Mouse (Mus musculus): ENCODE data around the gene Chpf2. TPM values are rescaled to one million over a fixed set of nuclear protein-coding genes. Genes with fewer than 3 reads are reported as not detected.

Gene Chpf2
- total RNA-seq, 2 experiments from 2014 or later = 7.8 to 9.7 TPM

GRCm38 (mm10) chr5:24623986-24624821 lies 37.7 kb downstream of the Chpf2 start, which contains the start of gene Smarcd3:
Gene Smarcd3 (minus strand): TSS chr5:24624411.
- DNase-seq (ENCODE audit: low spot score) = no peak
- intact Hi-C loops (cut with DNase I) = no loop called here

- DNase-seq (ENCODE audit: low spot score) = no peak
- intact Hi-C loops (cut with DNase I) = no loop called here
Observed at GRCm38 (mm10) chr5:24624822-24625120, 38.2 kb downstream of the Chpf2 start.

- DNase-seq (ENCODE audit: low spot score) = no peak
- intact Hi-C loops (cut with DNase I) = no loop called here
Observed at GRCm38 (mm10) chr5:24629712-24630111, 43.2 kb downstream of the Chpf2 start.

- DNase-seq (ENCODE audit: low spot score) = no peak
- intact Hi-C loops (cut with DNase I) = no loop called here
Observed at GRCm38 (mm10) chr5:24635093-24635492, 48.6 kb downstream of the Chpf2 start.

GRCm38 (mm10) chr5:24635526-24636141 lies 49.1 kb downstream of the Chpf2 start:
- DNase-seq (ENCODE audit: low spot score) = no peak
- intact Hi-C loops (cut with DNase I) = no loop called here

GRCm38 (mm10) chr5:24636987-24637386 lies 50.4 kb downstream of the Chpf2 start:
- no peak for DNase-seq (ENCODE audit: low spot score)

GRCm38 (mm10) chr5:24638131-24638530 lies 51.6 kb downstream of the Chpf2 start:
- intact Hi-C loops (cut with DNase I) = no loop called here

More at GRCm38 (mm10) chr5:24636987-24637386, 50.4 kb downstream of the Chpf2 start:
- intact Hi-C loops (cut with DNase I) = no loop called here

GRCm38 (mm10) chr5:24639081-24639480 lies 52.5 kb downstream of the Chpf2 start:
- no peak for DNase-seq (ENCODE audit: low spot score)
- intact Hi-C loops (cut with DNase I) = no loop called here

More at GRCm38 (mm10) chr5:24638131-24638530, 51.6 kb downstream of the Chpf2 start:
- DNase-seq (ENCODE audit: low spot score) = no peak

Small RNAs within 50 kb of the gene (microRNA-seq; reads per million reads assigned to microRNA genes)
- gene Mir671 = 265 reads per million, percentile 68 among the genes with 10 or more reads in this experiment

Other genes with a start within 250 kb of the Chpf2 start
- gene Kcnh2, start 235.1 kb upstream of the Chpf2 start, total RNA-seq (2021) = 10 to 100 TPM; 62.4 to 67.2 TPM
- 10 to 100 TPM; 24.1 to 28.1 TPM for gene Nos3, start 221.9 kb upstream of the Chpf2 start, total RNA-seq (2021)
- 1 to 10 TPM in 1 of 2 experiments, under 1 TPM in 1; 0.42 to 1.2 TPM for gene Atg9b, start 194.6 kb upstream of the Chpf2 start, total RNA-seq (2021)
- gene Abcb8, start 193.1 kb upstream of the Chpf2 start, total RNA-seq (2021) = 10 to 100 TPM; 82.8 to 83.7 TPM
- gene Asic3, start 173.3 kb upstream of the Chpf2 start, total RNA-seq (2021) = under 1 TPM in 1 of 2 experiments, not detected in 1; 0.17 TPM
- 10 to 100 TPM; 19.2 to 22.8 TPM for gene Cdk5, start 163.2 kb upstream of the Chpf2 start, total RNA-seq (2021)
- gene Slc4a2, start 162.9 kb upstream of the Chpf2 start, total RNA-seq (2021) = 10 to 100 TPM; 29.7 to 31.3 TPM
- 100 to 1,000 TPM; 275 to 314 TPM for gene Fastk, start 141.5 kb upstream of the Chpf2 start, total RNA-seq (2021)
- gene Tmub1, start 138.9 kb upstream of the Chpf2 start, total RNA-seq (2021) = 10 to 100 TPM in 1 of 2 experiments, 1 to 10 TPM in 1; 9.1 to 12.0 TPM
- 10 to 100 TPM; 80.4 to 80.7 TPM for gene Agap3, start 134.6 kb upstream of the Chpf2 start, total RNA-seq (2021)
- not detected for gene Gbx1, start 59.5 kb upstream of the Chpf2 start, total RNA-seq (2021)
- 10 to 100 TPM; 85.1 to 85.9 TPM for gene Asb10, start 45.8 kb upstream of the Chpf2 start, total RNA-seq (2021)
- gene 4931409K22Rik, start 29.9 kb upstream of the Chpf2 start, total RNA-seq (2021) = not detected
- gene Abcf2, start 9.3 kb upstream of the Chpf2 start, total RNA-seq (2021) = 10 to 100 TPM; 48.0 to 53.2 TPM
- 10 to 100 TPM; 69.0 to 69.3 TPM for gene Smarcd3, start 37.7 kb downstream of the Chpf2 start, total RNA-seq (2021)
- gene Nub1, start 98.8 kb downstream of the Chpf2 start, total RNA-seq (2021) = 10 to 100 TPM; 30.0 to 33.6 TPM
- under 1 TPM; 0.44 to 0.59 TPM for gene Wdr86, start 144.0 kb downstream of the Chpf2 start, total RNA-seq (2021)
- not detected for gene Crygn, start 171.3 kb downstream of the Chpf2 start, total RNA-seq (2021)